Mouse (Mus musculus) midbrain, embryonic 11.5 days (tissue): Measurements from ENCODE around the gene Vmn1r227. TPM values are rescaled to one million over a fixed set of nuclear protein-coding genes. Genes with fewer than 3 reads are reported as not detected.

Experiments used
- ATAC-seq: fragments of 200-750 bp; cut with Nextera tagmentation; 2 replicates; pipeline ENCODE4 v1.8.0; 2017; ENCODE audit warnings: moderate TSS enrichment, moderate library complexity; ENCODE audit not compliant: low FRiP score
- DNase-seq: peaks from one replicate; pipeline ENCODE4 v3.0.0; 2015; ENCODE audit warnings: low spot score; ENCODE audit errors: missing footprints
- H3K27ac ChIP-seq: fragments of 300-500 bp; sonication (generic); 2 replicates; pipeline ENCODE4 v1.5.1; 2014; ENCODE audit warnings: low read depth, low read length
- H3K27me3 ChIP-seq: fragments of 300-500 bp; sonication (generic); 2 replicates; pipeline ENCODE4 v1.6.1; 2014; ENCODE audit warnings: mild to moderate bottlenecking, low read length, moderate library complexity, mixed read lengths; ENCODE audit not compliant: control insufficient read depth, insufficient read depth
- H3K36me3 ChIP-seq: fragments of 300-500 bp; sonication (generic); 2 replicates; pipeline ENCODE4 v1.6.1; 2014; ENCODE audit warnings: mild to moderate bottlenecking, low read length, moderate library complexity, mixed read lengths; ENCODE audit not compliant: control insufficient read depth, insufficient read depth
- H3K4me1 ChIP-seq: fragments of 300-500 bp; sonication (generic); 2 replicates; pipeline ENCODE4 v1.6.1; 2014; ENCODE audit warnings: low read length; ENCODE audit not compliant: control insufficient read depth, insufficient read depth
- H3K4me2 ChIP-seq: fragments of 300-500 bp; sonication (generic); 2 replicates; pipeline ENCODE4 v1.6.1; 2014; ENCODE audit warnings: mild to moderate bottlenecking, moderate library complexity
- H3K4me3 ChIP-seq: fragments of 300-500 bp; sonication (generic); 2 replicates; pipeline ENCODE4 v1.5.1; 2014; ENCODE audit warnings: low read depth, low read length
- H3K9ac ChIP-seq: fragments of 300-500 bp; sonication (generic); 2 replicates; pipeline ENCODE4 v1.6.1; 2014; ENCODE audit warnings: low read length
- H3K9me3 ChIP-seq: fragments of 300-500 bp; sonication (generic); 2 replicates; pipeline ENCODE4 v1.6.1; 2016; ENCODE audit warnings: low read length; ENCODE audit not compliant: control insufficient read depth
- WGBS: fragments of 180-500 bp; shearing (Covaris S2); extraction: QIAGEN DNeasy Blood & Tissue Kit; methylation state at CpG from one replicate; pipeline ENCODE4 v1.1.7; 2014; 5-methylcytosine and 5-hydroxymethylcytosine counted together
- polyA plus RNA-seq: library from polyadenylated mRNA; unstranded; fragments of >200 nt; fragmentation: Nextera tagmentation; extraction: Ambion mirVana; gene quantifications from 2 replicates; pipeline ENCODE4 v1.2.1, GENCODE M21; 2014

Gene Vmn1r227
- not detected in 2 replicates for polyA plus RNA-seq

GRCm38 (mm10) chr17:20729543-20729942 is at the start of gene Vmn1r227:
Gene Vmn1r227, plus strand, starts transcription at chr17:20729843.
- Histone ChIP-seq H3K4me2 (no peak within 1 kb of the TSS), H3K27me3 (no peaks in the 10 kb centered on the region), H3K27ac (no peak within 1 kb of the TSS), H3K9ac (no peak within 1 kb of the TSS), H3K4me1 (no peaks in the 10 kb centered on the region), H3K4me3 (no peak within 1 kb of the TSS), H3K36me3 (no peaks in the 10 kb centered on the region), H3K9me3 (no peaks in the 10 kb centered on the region)
- WGBS, result 43% methylated on average over 1 of the region's 1 CpGs
- DNase-seq, result no peak
- no peak for ATAC-seq

DNA sequence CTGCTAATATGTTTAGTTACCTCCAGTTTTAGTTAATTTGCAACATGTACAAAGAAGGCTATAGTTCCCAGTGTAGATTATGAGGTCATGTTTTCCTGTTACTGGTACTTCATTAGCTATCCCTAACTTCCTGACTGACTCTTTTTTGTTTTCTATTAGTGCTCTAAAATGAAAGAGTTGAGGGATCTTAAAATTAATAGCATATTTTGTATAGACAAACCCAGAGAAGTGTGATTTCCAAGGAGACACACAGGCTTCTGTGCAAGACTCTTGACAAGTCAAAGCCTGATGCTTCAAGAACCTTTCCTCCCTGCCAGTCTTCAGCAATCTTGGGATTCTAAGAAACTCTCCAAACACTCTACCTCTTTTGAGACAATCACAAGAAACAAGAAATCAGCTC is 47.1 kb upstream of the Vmn1r227 start, which contains the start of gene Vmn1r226:
TSS of gene Vmn1r226 (plus strand) at position 301 of the 400 bp plus-strand sequence.
- ATAC-seq (no peak), DNase-seq (no peak)
- Histone ChIP-seq H3K27ac (no peak within 1 kb of the TSS), H3K9me3 (no peaks in the 10 kb centered on the region; the same call in 1 of the 2 replicates), H3K4me1 (no peaks in the 10 kb centered on the region), H3K9ac (no peak within 1 kb of the TSS), H3K4me2 (no peak within 1 kb of the TSS), H3K36me3 (no peaks in the 10 kb centered on the region), H3K27me3 (no peaks in the 10 kb centered on the region), H3K4me3 (no peak within 1 kb of the TSS)

- no peak for DNase-seq
- Histone ChIP-seq H3K27me3 (no peaks in the 10 kb centered on the region), H3K36me3 (no peaks in the 10 kb centered on the region), H3K27ac (no peak within 1 kb of the TSS), H3K9me3 (peaks cover 2% of the 10 kb centered on the region; the same call in 1 of the 2 replicates), H3K4me3 (no peak within 1 kb of the TSS), H3K4me2 (no peak within 1 kb of the TSS), H3K4me1 (no peaks in the 10 kb centered on the region), H3K9ac (no peak within 1 kb of the TSS)
- ATAC-seq, result no peak
Measured at GRCm38 (mm10) chr17:20786057-20786456, 56.4 kb downstream of the Vmn1r227 start, which contains the start of gene Vmn1r228. Gene Vmn1r228, minus strand, starts transcription at chr17:20786157.

Other genes starting within 250 kb of the Vmn1r227 start
- not detected in 2 replicates for gene Vmn2r108, start 248.5 kb upstream of the Vmn1r227 start, polyA plus RNA-seq
- not detected in 2 replicates for gene Vmn1r225, start 231.7 kb upstream of the Vmn1r227 start, polyA plus RNA-seq
- gene Vmn2r109, start 165.1 kb upstream of the Vmn1r227 start, polyA plus RNA-seq, result not detected in 2 replicates
- gene Vmn2r110, start 133.4 kb upstream of the Vmn1r227 start, polyA plus RNA-seq, result 0.04 and 0.07 TPM in 2 replicates
- not detected in 2 replicates for gene Fpr-rs3, start 105.0 kb upstream of the Vmn1r227 start, polyA plus RNA-seq
- not detected in 2 replicates for gene Vmn1r226, start 47.0 kb upstream of the Vmn1r227 start, polyA plus RNA-seq
- not detected in 2 replicates for gene Vmn1r228, start 56.3 kb downstream of the Vmn1r227 start, polyA plus RNA-seq
- 0.01 TPM in 1 of 2 replicates, not detected in the other for gene Vmn1r229, start 81.7 kb downstream of the Vmn1r227 start, polyA plus RNA-seq
- gene Vmn1r230, start 110.6 kb downstream of the Vmn1r227 start, polyA plus RNA-seq, result not detected in 2 replicates
- not detected in 2 replicates for gene Vmn1r231, start 175.2 kb downstream of the Vmn1r227 start, polyA plus RNA-seq
- gene Vmn1r232, start 189.9 kb downstream of the Vmn1r227 start, polyA plus RNA-seq, result not detected in 2 replicates
- gene Ppp2r1a, start 215.5 kb downstream of the Vmn1r227 start, polyA plus RNA-seq, result 542 and 558 TPM in 2 replicates